Mouse (Mus musculus) kidney, postnatal 25 days (tissue): Measurements from ENCODE around the gene Tmem231.
A peak's percentile ranks its signal among the peaks of the same experiment; 100 is the strongest.
"Not testable (repeated sequence)": the region's sequence is repeated elsewhere in the genome, so short reads cannot be mapped to it uniquely, and the experiment has no call there.

ENCODE experiments used
- DNase-seq, 2 experiments: peaks; one replicate each; pipeline ENCODE4 v3.0.0; 2021; ENCODE audit warnings: mixed read lengths in 2 of 2

Gene Tmem231

DNA sequence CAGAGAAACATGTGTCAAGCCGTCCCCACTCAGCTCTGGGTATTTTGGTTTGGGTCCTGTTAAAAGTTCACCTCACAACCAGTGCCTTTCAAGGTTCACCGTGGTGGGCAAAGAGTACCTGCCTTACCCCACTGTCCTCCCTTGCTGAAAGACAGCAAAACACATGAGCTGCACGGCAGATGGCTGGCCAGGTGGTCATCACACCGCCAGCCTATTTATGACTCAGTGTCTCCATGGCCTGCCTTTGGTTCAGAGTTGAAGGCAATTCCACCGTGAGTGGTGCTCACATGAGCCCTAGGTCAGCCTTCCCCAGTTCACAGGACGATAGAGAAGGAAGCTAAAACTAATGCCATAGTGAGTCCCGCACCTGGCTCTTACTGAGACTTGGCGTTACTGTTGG is 14.3 kb upstream of the Tmem231 start:
- no peak for DNase-seq

GRCm38 (mm10) chr8:111947144-111947543 is 13.5 kb upstream of the Tmem231 start:
- no peak for DNase-seq

DNA sequence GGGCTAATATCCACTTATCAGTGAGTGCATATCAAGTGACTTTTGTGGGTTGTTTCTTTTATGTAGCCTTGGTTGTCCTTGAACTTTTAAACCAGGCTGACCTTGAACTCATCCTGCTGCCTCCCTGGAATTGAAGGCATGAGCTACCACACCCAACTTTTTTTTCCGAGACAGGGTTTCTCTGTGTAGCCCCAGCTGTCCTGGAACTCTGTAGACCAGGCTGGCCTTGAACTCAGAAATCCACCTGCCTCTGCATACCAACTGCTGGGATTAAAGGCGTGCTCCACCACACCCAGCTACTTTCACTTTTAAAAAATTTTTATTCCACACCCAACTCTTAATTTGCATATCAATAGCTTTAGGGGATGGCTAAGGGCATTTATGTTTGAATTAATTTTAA is 9.9 kb upstream of the Tmem231 start:
- no peak for DNase-seq

GRCm38 (mm10) chr8:111941101-111941454 is 7.4 kb upstream of the Tmem231 start:
- peak; percentile 48 to 76 for DNase-seq

- peak; percentile 99 for DNase-seq
Measured at GRCm38 (mm10) chr8:111940171-111941100, 6.8 kb upstream of the Tmem231 start, which contains the start of gene Gabarapl2. Gene Gabarapl2, plus strand, starts transcription at chr8:111940703.

DNA sequence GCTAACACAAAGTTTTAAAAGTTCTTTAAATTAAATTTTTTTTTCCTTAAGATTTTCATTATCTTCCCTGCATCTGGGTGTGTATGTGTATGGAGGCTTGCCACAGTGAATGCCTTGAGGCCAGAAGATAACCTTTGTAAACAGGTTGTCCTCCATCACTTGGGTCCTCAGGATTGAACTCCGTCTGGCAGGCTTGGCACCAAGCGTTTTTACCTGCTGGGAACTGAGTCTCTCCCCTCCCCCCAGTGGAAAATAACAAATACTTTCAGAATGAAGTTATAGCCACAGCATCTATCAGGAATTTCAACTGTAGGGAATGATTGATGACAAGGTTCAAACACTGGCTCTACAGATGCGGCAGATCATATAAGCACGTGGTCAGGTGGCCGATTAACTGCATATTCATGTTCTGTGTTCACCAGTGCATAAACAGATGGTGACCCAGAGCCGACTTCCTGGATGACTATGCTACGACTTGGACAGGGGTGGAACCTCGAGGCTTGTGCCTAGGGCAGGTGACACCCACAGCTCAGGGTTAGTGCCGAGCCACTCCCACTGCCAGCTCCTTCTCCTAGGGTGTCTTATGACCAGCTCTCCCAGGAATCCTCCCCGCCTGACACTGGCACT is 5.9 kb upstream of the Tmem231 start:
- peak; percentile 66 to 89 for DNase-seq

GRCm38 (mm10) chr8:111938076-111938985 is 4.7 kb upstream of the Tmem231 start:
- not testable (repeated sequence) for DNase-seq

GRCm38 (mm10) chr8:111937184-111937583 is 3.5 kb upstream of the Tmem231 start:
- no peak for DNase-seq

DNA sequence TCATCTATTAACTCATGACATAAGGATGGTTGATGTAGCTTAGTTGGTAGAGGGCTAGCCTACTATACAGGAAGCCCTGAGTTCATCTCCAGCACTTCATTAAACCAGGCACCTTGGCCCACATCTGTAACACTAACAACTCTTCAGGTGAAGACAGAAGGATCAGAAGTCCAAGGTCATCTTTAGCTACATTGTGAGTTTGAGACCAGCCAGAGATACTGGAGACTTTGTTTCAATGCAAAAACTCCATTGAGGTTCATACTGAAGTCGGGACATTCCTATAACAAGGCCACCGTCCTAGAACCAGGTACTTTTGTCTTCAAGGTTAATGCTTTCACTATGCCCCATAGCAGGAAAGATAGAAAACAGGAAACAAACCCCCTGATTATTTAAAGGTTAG is 520 bp upstream of the Tmem231 start:
- no peak for DNase-seq

DNA sequence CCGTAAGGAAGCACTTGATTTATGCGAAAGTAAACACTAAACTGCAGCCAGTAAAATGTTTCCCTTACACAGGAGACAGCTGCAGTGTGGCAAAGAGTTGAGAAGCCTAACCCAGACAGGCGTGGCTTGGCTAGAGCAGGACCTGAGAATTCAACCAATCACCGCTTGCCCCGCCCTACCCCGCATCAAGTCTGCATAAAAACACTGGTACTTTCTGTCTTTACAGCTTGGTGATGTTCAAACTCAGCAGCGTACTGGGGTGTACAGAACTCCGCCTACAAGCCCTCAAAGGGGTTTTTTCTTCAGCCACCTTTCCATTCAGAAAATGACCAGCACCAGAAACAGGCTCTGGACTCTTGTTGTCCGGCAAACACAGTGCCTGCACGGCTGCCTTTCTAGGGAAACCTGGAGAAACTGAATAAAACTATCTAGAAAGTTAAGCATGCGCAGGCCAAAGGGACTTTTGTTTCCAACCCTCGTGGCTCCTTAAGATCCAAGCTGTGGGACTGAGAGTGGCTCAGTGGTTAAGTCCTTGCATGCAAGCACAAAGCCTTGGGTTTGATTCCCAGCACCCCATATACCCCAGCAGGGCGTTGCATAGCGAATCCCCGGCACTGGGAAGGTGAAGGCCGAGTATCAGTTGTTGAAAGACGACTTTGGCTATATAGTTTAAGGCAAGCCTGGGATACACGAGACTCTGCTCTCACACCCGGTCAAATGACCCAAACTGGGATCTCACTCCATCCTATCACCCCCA is 923 bp downstream of the Tmem231 start:
- peak; percentile 82 to 89 for DNase-seq

- no peak for DNase-seq
Measured at GRCm38 (mm10) chr8:111931721-111932120, 2.0 kb downstream of the Tmem231 start.

DNA sequence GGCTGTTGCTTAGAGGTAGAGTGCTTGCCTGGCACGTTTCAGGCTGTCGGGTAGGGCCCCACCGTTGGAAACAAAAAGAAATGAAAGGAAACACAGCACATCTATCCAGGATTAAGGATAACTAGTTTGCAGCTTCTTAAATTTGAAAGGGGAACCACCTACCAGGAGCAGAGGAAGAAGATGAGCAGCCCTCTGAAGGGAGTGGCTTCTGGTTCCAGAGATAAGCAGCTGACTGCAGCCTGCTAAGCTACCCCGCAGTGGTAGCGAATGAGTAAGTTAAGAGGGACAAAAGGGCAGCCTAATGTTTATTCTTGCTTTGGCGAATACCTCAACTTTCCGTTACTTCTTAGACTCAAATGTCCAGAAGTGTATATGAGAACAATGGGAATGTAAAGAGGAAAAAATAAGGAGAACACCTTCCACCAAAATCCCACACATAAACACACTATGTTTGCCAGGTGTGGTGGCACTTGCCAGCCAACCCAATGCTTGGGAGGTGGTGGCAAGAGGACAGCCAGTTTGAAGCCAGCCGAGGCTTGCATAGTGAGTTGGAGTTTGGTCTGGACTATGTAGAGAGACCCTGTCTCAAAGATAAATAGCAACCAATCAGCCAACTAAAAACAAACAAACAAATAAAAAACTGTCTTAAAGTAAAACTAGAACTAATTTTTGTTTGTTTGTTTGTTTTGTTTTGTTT is 3.9 kb downstream of the Tmem231 start:
- DNase-seq, result no peak

GRCm38 (mm10) chr8:111924976-111925375 is 8.7 kb downstream of the Tmem231 start:
- DNase-seq, result no peak

GRCm38 (mm10) chr8:111923383-111923804 is 10.3 kb downstream of the Tmem231 start:
- DNase-seq, result peak; percentile 42 to 59

GRCm38 (mm10) chr8:111920971-111921370 is 12.7 kb downstream of the Tmem231 start:
- DNase-seq, result no peak

DNA sequence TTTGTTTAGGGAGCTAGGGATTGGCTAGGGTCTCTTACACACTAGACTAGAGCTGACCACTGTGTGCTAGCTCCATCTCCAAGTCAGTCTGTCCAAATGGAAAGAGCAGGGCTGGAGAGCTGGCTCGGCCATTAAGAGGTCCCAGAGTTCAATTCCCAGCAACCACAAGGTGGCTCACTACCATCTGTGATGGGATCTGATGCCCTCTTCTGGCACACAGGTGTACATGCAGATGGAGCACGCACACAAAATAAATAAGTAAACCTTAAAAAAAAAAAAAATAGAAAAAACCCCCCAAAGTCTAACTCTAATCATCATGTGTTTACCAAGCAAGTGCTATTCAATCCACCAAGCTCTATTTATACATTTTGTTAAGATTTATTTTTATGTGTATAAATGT is 14.0 kb downstream of the Tmem231 start:
- no peak for DNase-seq

DNA sequence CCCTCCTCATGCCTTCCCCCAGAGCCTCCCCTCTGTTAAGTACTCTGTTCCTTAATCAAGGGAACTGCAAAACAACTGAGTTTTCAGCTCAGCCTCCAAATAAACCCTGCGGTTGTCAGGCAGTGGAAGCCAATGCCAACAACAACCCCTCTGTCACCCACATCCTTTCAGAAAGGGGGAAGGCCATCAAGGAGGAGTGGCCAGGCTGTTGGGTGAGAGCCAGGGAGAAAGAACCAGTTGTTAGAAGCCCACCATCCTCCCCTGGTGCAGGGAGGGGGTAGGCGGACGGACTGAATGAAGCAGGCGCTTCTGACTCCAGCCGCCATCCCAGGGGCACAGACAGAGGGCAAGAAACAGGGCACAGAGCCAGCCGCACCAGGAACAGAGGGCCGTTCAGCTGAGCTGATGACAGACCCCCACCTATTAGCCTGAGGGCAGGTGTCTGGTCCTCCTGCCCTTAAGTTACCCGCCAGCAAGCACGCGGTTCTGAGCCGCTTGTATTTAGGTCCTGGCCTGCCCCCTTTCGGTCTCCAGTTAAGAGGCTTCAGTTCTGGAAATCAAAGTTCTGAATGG is 20.7 kb downstream of the Tmem231 start:
- no peak for DNase-seq

DNA sequence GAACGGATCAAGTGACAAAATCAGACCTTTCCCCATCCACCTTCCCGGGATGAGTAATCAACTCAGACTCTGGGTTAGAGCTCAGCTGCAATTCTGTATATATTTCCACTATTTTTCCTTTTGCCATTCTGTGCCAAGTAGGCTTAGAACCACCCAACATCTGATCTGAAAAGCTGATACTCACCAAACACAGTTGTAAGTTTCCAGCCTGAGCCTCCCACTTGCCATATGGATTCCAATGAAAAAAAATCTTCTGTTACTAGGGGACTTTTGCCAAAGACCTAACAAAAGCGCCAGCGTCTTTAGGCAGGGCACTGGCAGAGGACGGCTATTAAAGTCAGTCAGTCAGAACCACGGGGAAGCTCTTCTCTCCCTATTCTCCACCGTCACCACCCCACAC is 22.1 kb downstream of the Tmem231 start:
- no peak for DNase-seq

- no peak for DNase-seq
Measured at GRCm38 (mm10) chr8:111909621-111910450, 23.8 kb downstream of the Tmem231 start, which contains the start of gene Chst5. Gene Chst5, minus strand, starts transcription at chr8:111910447.

DNA sequence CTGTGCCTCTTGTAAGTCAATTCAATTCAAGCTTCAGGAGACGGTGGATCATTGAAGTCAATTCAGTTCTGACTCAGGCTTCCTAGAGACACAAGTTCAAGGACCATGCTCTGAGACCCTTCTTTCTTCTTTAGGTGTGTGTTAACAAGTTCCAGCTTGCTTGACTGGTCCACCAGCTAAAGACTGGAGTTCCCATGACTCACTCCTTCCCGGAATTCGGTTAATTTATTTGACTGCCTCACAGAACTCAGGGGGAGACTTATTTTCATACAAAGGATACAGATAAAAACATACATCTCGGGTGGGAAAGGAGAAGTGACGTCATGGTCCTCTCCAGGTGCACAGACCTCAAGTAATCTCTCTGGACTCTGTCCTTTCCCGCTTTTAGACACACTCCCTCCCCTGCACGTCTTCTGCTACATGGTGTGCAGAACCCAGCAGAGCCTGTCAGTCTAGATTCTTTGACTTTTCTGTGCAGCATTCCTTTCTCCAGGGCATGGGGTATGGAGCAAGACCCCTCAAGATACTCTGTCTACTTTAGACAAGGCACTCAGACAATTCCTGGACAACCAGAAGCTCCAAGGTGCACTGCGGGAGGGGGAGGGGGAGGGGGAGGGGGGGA is 28.1 kb downstream of the Tmem231 start:
- DNase-seq, result no peak
